Mouse (Mus musculus) embryonic fibroblast, embryonic 13.5 days (primary cell): ENCODE data around the gene Sh3rf1. TPM values are rescaled to one million over a fixed set of nuclear protein-coding genes. Genes with fewer than 3 reads are reported as not detected.
A peak's percentile ranks its signal among the peaks of the same experiment; 100 is the strongest.

Experiments
- H3K27ac ChIP-seq: 2 replicates; pipeline ENCODE4 v1.5.1; 2012; ENCODE audit warnings: low read length, control low read depth, inconsistent platforms; ENCODE audit not compliant: insufficient read depth
- H3K4me1 ChIP-seq: 2 replicates; pipeline ENCODE4 v1.6.1; 2011; ENCODE audit warnings: low read length; ENCODE audit not compliant: control insufficient read depth, insufficient read depth
- H3K4me3 ChIP-seq: 2 replicates; pipeline ENCODE4 v1.5.1; 2011; ENCODE audit warnings: mild to moderate bottlenecking, control low read depth, low read length; ENCODE audit not compliant: insufficient read depth
- CTCF ChIP-seq: IDR thresholded peaks from 2 replicates; pipeline ENCODE4 v1.5.1; 2011; ENCODE audit warnings: mild to moderate bottlenecking, control low read depth, low read length, moderate library complexity, borderline replicate concordance; ENCODE audit not compliant: insufficient read depth
- POLR2A ChIP-seq: IDR thresholded peaks from 2 replicates; pipeline ENCODE4 v1.6.1; 2011; ENCODE audit warnings: low read depth, mild to moderate bottlenecking, control low read depth, low read length, moderate library complexity
- polyA plus RNA-seq: library from polyadenylated mRNA; stranded (reverse); fragments of >200 nt; gene quantifications from 2 replicates; pipeline ENCODE4 v1.2.4, GENCODE M21; 2011; ENCODE audit warnings: low read depth; ENCODE audit not compliant: missing spikeins, insufficient read length

The Sh3rf1 gene
- polyA plus RNA-seq, 1 experiment = 10.9 TPM

GRCm38 (mm10) chr8:61270016-61270415, 46.3 kb downstream of the Sh3rf1 start:
- no peak overlapping the region for H3K4me3 ChIP-seq
- peaks cover 17% of the 10 kb centered on the region for H3K4me1 ChIP-seq
- TF ChIP-seq CTCF = no peak
- no peak for TF ChIP-seq POLR2A
- no peak overlapping the region for H3K27ac ChIP-seq

- Histone ChIP-seq H3K4me3 (no peak overlapping the region), H3K27ac (no peak overlapping the region), H3K4me1 (peaks cover 18% of the 10 kb centered on the region)
- no peak for TF ChIP-seq POLR2A
- TF ChIP-seq CTCF = no peak
These were observed 46.9 kb downstream of the Sh3rf1 start for GRCm38 (mm10) chr8:61270541-61270940.

- H3K4me1 ChIP-seq = peaks cover 16% of the 10 kb centered on the region
These were observed 47.3 kb downstream of the Sh3rf1 start for GRCm38 (mm10) chr8:61270961-61271360.

GRCm38 (mm10) chr8:61272838-61273237, 49.2 kb downstream of the Sh3rf1 start:
- H3K4me1 ChIP-seq = peaks cover 25% of the 10 kb centered on the region
- H3K4me3 ChIP-seq = no peak overlapping the region
- TF ChIP-seq POLR2A (no peak), CTCF (no peak)
- no peak overlapping the region for H3K27ac ChIP-seq

More at GRCm38 (mm10) chr8:61270961-61271360, 47.3 kb downstream of the Sh3rf1 start:
- no peak for TF ChIP-seq CTCF
- no peak for TF ChIP-seq POLR2A
- no peak overlapping the region for H3K27ac ChIP-seq
- no peak overlapping the region for H3K4me3 ChIP-seq

GRCm38 (mm10) chr8:61273307-61274221, 49.9 kb downstream of the Sh3rf1 start:
- H3K4me3 ChIP-seq = no peak overlapping the region
- H3K27ac ChIP-seq = no peak overlapping the region
- peaks cover 24% of the 10 kb centered on the region for H3K4me1 ChIP-seq
- TF ChIP-seq POLR2A = no peak
- TF ChIP-seq CTCF = no peak

- TF ChIP-seq CTCF = no peak
- no peak for TF ChIP-seq POLR2A
- Histone ChIP-seq H3K27ac (peak overlapping the region; percentile 98), H3K4me3 (no peak overlapping the region), H3K4me1 (peaks cover 24% of the 10 kb centered on the region)
These were observed 51.2 kb downstream of the Sh3rf1 start for GRCm38 (mm10) chr8:61274602-61275462.

GRCm38 (mm10) chr8:61275463-61276356, 52.0 kb downstream of the Sh3rf1 start:
- TF ChIP-seq CTCF (no peak), POLR2A (no peak)
- peaks cover 24% of the 10 kb centered on the region for H3K4me1 ChIP-seq
- H3K4me3 ChIP-seq = no peak overlapping the region
- peak overlapping the region; percentile 98 for H3K27ac ChIP-seq

GRCm38 (mm10) chr8:61276397-61276796, 52.7 kb downstream of the Sh3rf1 start:
- Histone ChIP-seq H3K4me3 (no peak overlapping the region), H3K4me1 (peaks cover 24% of the 10 kb centered on the region), H3K27ac (peak overlapping the region; percentile 98)
- TF ChIP-seq CTCF (no peak), POLR2A (no peak)

- Histone ChIP-seq H3K27ac (no peak overlapping the region), H3K4me3 (no peak overlapping the region), H3K4me1 (peaks cover 32% of the 10 kb centered on the region)
- TF ChIP-seq POLR2A (no peak), CTCF (no peak)
These were observed 55.4 kb downstream of the Sh3rf1 start for GRCm38 (mm10) chr8:61279030-61279429.
